ENCODE assay signal across 23 mouse cellular contexts in the genomic region with DNA sequence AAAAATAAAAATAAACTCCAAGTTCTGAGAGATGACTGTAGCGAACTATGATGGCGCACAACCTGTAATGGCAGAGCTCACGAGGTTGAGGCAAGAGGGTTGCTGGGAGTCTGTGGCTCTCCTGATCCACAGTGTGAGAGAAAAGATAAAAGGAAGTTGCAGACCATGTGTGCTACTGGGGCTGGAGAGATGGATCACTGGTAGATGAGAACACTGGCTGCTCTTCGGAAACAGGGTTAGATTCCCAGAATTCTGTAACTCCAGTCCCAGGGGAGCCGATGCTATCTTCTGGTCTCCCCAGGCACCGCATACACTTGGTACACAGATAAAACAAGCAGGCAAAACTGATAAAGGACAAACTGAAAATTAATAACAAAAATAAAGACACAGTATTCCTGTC. TPM values are rescaled to one million over a fixed set of nuclear protein-coding genes. Genes with fewer than 3 reads are reported as not detected.
DNase-seq lines count a peak whose midpoint lies in the region; ATAC-seq and TF ChIP-seq lines count a peak whose summit lies in the region.
"Had no signal": no experiment of that assay in that cellular context is flagged by ENCODE, and none has a peak within 500 bp of the region (broad histone marks: within the 10 kb centered on the region; RNA-seq: fewer than 3 reads in every experiment).

No protein-coding gene starts in this region.

- TF ChIP-seq CTCF in gastrocnemius, adult 2 months (IDR thresholded peaks at IDR 0.05) = no peak
- TF ChIP-seq CTCF in lung, postnatal 0 days (IDR thresholded peaks at IDR 0.05) = no peak
- no peak for TF ChIP-seq CTCF in lung, adult 2 months (IDR thresholded peaks at IDR 0.05; ENCODE audit: insufficient read depth, low read length)
- no peak for TF ChIP-seq CTCF in liver, embryonic 14.5 days (IDR thresholded peaks at IDR 0.05; ENCODE audit: low read depth)

- no peak overlapping the region for H3K9ac ChIP-seq in lung, postnatal 0 days (replicated peaks; ENCODE audit: low read depth)
- H3K9ac ChIP-seq in liver, embryonic 14.5 days (replicated peaks) = no peak overlapping the region
- H3K9ac ChIP-seq: forebrain, embryonic 13.5 days; heart, embryonic 15.5 days; kidney, embryonic 15.5 days; limb, embryonic 13.5 days; midbrain, embryonic 15.5 days had no signal

- peak overlapping the region; percentile 97 for H3K27ac ChIP-seq in gastrocnemius, adult 2 months
- peak overlapping the region; percentile 51; the same call in 1 of the 2 replicates for H3K27ac ChIP-seq in lung, postnatal 0 days (ENCODE audit: low read length)
- no peak overlapping the region for H3K27ac ChIP-seq in liver, embryonic 14.5 days
- H3K27ac ChIP-seq: forebrain, embryonic 13.5 days; heart, embryonic 15.5 days; kidney, embryonic 15.5 days; left cerebral cortex, adult 2 months; limb, embryonic 13.5 days; midbrain, embryonic 10.5 days; midbrain, embryonic 15.5 days; stomach, postnatal 0 days had no signal

- no peak for DNase-seq in gastrocnemius, adult 2 months
- DNase-seq in gastrocnemius, postnatal 4 days (ENCODE audit: low spot score in 2 of 2) = no peak
- no peak for DNase-seq in lung, postnatal 0 days (ENCODE audit: low spot score)
- no peak for DNase-seq in lung, adult 2 months
- peak in 1 of 3 experiments; percentile 45 for DNase-seq in liver, embryonic 14.5 days (ENCODE audit: low read depth in 3 of 3, low spot score in 3 of 3)
- DNase-seq in frontal cortex, postnatal 25 days (ENCODE audit: low spot score in 2 of 2) = no peak
- DNase-seq in urinary bladder, postnatal 4 days (ENCODE audit: low spot score in 2 of 2) = no peak
- DNase-seq: adrenal gland, postnatal 25 days; cerebellum, adult 8-10 months; cerebellum, postnatal 36 days; gastrocnemius, postnatal 25 days; kidney, adult 18-20 months; right cerebral cortex, postnatal 4 days had no signal

- no peak for TF ChIP-seq EP300 in lung, postnatal 0 days (IDR thresholded peaks at IDR 0.05)
- no peak for TF ChIP-seq EP300 in liver, embryonic 14.5 days (IDR thresholded peaks at IDR 0.05; ENCODE audit: low read depth)

- H3K4me3 ChIP-seq in gastrocnemius, adult 2 months = no peak overlapping the region
- no peak overlapping the region for H3K4me3 ChIP-seq in lung, postnatal 0 days (ENCODE audit: low read depth, low read length)
- H3K4me3 ChIP-seq in lung, adult 2 months (replicated peaks; ENCODE audit: extremely low read depth, low read depth, low read length) = no peak overlapping the region
- no peak overlapping the region for H3K4me3 ChIP-seq in liver, embryonic 14.5 days (ENCODE audit: insufficient read depth in 1 of 2, low read depth in 2 of 2, low read length in 2 of 2)
- H3K4me3 ChIP-seq: forebrain, embryonic 13.5 days; heart, embryonic 15.5 days; kidney, embryonic 15.5 days; left cerebral cortex, adult 2 months; limb, embryonic 13.5 days; midbrain, embryonic 10.5 days; midbrain, embryonic 15.5 days had no signal

- 90% methylated on average over 6 of the region's 6 CpGs for WGBS in lung, postnatal 0 days
- WGBS in lung, adult 2 months = 78% methylated on average over 6 of the region's 6 CpGs
- WGBS in liver, embryonic 14.5 days (ENCODE audit: insufficient replicate concordance) = 38% methylated on average over 6 of the region's 6 CpGs

- no peak for ATAC-seq in lung, postnatal 0 days
- ATAC-seq in liver, embryonic 14.5 days (ENCODE audit: insufficient read depth) = peak; percentile 31; the same call in 1 of the 2 replicates
- ATAC-seq: forebrain, embryonic 13.5 days; hindbrain, embryonic 16.5 days; midbrain, embryonic 15.5 days had no signal

- intact Hi-C loops in gastrocnemius, adult 2 months (cut with DNase I) = loop anchor here (5.0 kb wide), 1 partner anchor 46 kb away; a partner anchor contains a TSS

- no peak for TF ChIP-seq POLR2A in lung, adult 2 months (IDR thresholded peaks at IDR 0.05; ENCODE audit: borderline replicate concordance, extremely low read depth, low read depth, low read length)

- H3K36me3 ChIP-seq in lung, postnatal 0 days (ENCODE audit: insufficient read depth, low read length) = no peaks in the 10 kb centered on the region
- no peaks in the 10 kb centered on the region for H3K36me3 ChIP-seq in liver, embryonic 14.5 days (replicated peaks; ENCODE audit: control insufficient read depth, insufficient read depth, low read depth)
- H3K36me3 ChIP-seq: heart, embryonic 15.5 days; kidney, embryonic 15.5 days; limb, embryonic 13.5 days; midbrain, embryonic 10.5 days; midbrain, embryonic 15.5 days had no signal

- no peak overlapping the region for H3K4me2 ChIP-seq in lung, postnatal 0 days (replicated peaks; ENCODE audit: low read depth, low read length)
- no peak overlapping the region for H3K4me2 ChIP-seq in liver, embryonic 14.5 days (ENCODE audit: low read depth)
- H3K4me2 ChIP-seq: forebrain, embryonic 13.5 days; heart, embryonic 15.5 days; kidney, embryonic 15.5 days; limb, embryonic 13.5 days; midbrain, embryonic 15.5 days had no signal

- H3K9me3 ChIP-seq in lung, postnatal 0 days (ENCODE audit: low read length) = no peaks in the 10 kb centered on the region
- no peaks in the 10 kb centered on the region for H3K9me3 ChIP-seq in liver, embryonic 14.5 days (ENCODE audit: control insufficient read depth, low read length)
- H3K9me3 ChIP-seq: forebrain, embryonic 13.5 days; heart, embryonic 15.5 days; kidney, embryonic 15.5 days; limb, embryonic 13.5 days; midbrain, embryonic 10.5 days; midbrain, embryonic 15.5 days had no signal

- no peaks in the 10 kb centered on the region for H3K27me3 ChIP-seq in lung, postnatal 0 days (replicated peaks; ENCODE audit: insufficient read depth, low read length)
- peaks cover 7% of the 10 kb centered on the region for H3K27me3 ChIP-seq in liver, embryonic 14.5 days (ENCODE audit: control insufficient read depth, insufficient read depth, low read length)
- H3K27me3 ChIP-seq: CH12.LX; heart, embryonic 15.5 days had no signal

- H3K4me1 ChIP-seq in lung, postnatal 0 days (ENCODE audit: insufficient read depth, low read depth, low read length) = peaks cover 3% of the 10 kb centered on the region; the same call in 1 of the 2 replicates
- peaks cover 3% of the 10 kb centered on the region for H3K4me1 ChIP-seq in lung, adult 2 months (ENCODE audit: control insufficient read depth, insufficient read depth, low read length)
- peaks cover 10 to 25% of the 10 kb centered on the region in 2 experiments; a peak in 3 of 4 replicates for H3K4me1 ChIP-seq in liver, embryonic 14.5 days (replicated peaks; ENCODE audit: control insufficient read depth in 2 of 2, insufficient read depth in 2 of 2, low read length in 1 of 2)

RNA-seq across cellular contexts. Expression of a gene that starts 1.8 kb away (rescaled TPM):
- total RNA-seq in gastrocnemius, adult 2 months (2021) = 10 to 100 TPM; 16.3 to 27.7 TPM
- 10 to 100 TPM; 82.7 to 83.4 TPM for total RNA-seq in gastrocnemius, postnatal 4 days (2021)
- polyA plus RNA-seq in lung, postnatal 0 days (2015; fragmentation: Nextera tagmentation; extraction: Ambion mirVana) = 145 and 146 TPM in 2 replicates
- polyA plus RNA-seq in lung, adult 2 months (2012; rRNA removed) = 557 and 634 TPM in 2 replicates
- polyA plus RNA-seq in liver, embryonic 14.5 days (2012; rRNA removed) = 8.6 and 11.3 TPM in 2 replicates
- polyA plus RNA-seq in liver, embryonic 14.5 days (2014; fragmentation: Nextera tagmentation; extraction: Ambion mirVana) = 8.7 and 8.9 TPM in 2 replicates

RNA-seq across cellular contexts. Expression of a gene that starts 28.0 kb away (rescaled TPM):
- 10 to 100 TPM; 11.2 to 13.1 TPM for total RNA-seq in gastrocnemius, adult 2 months (2021)
- total RNA-seq in gastrocnemius, postnatal 4 days (2021) = 10 to 100 TPM; 26.1 to 27.5 TPM
- 51.0 and 53.9 TPM in 2 replicates for polyA plus RNA-seq in lung, postnatal 0 days (2015; fragmentation: Nextera tagmentation; extraction: Ambion mirVana)
- polyA plus RNA-seq in lung, adult 2 months (2012; rRNA removed) = 18.4 and 24.0 TPM in 2 replicates
- polyA plus RNA-seq in liver, embryonic 14.5 days (2012; rRNA removed) = 92.3 and 110 TPM in 2 replicates
- 191 and 199 TPM in 2 replicates for polyA plus RNA-seq in liver, embryonic 14.5 days (2014; fragmentation: Nextera tagmentation; extraction: Ambion mirVana)

RNA-seq across cellular contexts. Expression of a gene that starts 44.0 kb away (rescaled TPM):
- total RNA-seq in gastrocnemius, adult 2 months (2021) = 10 to 100 TPM; 25.8 to 29.9 TPM
- total RNA-seq in gastrocnemius, postnatal 4 days (2021) = 10 to 100 TPM; 56.6 to 60.0 TPM
- 32.2 and 34.4 TPM in 2 replicates for polyA plus RNA-seq in lung, postnatal 0 days (2015; fragmentation: Nextera tagmentation; extraction: Ambion mirVana)
- 148 and 168 TPM in 2 replicates for polyA plus RNA-seq in lung, adult 2 months (2012; rRNA removed)
- polyA plus RNA-seq in liver, embryonic 14.5 days (2012; rRNA removed) = 8.7 and 9.5 TPM in 2 replicates
- 6.9 TPM in 2 replicates for polyA plus RNA-seq in liver, embryonic 14.5 days (2014; fragmentation: Nextera tagmentation; extraction: Ambion mirVana)

Comparison
In these comparisons a context has a peak if more than half of its experiments do, and no peak if none do; other contexts are left out.
1. RNA of a gene that starts 1.8 kb away (polyA plus RNA-seq): 557 to 634 TPM in lung, adult 2 months and 145 to 146 TPM in lung, postnatal 0 days; 8.6 to 11.3 TPM in liver, embryonic 14.5 days; every median in the first group is over 10 times any median in the second.